Mouse (Mus musculus) natural killer cell, adult 2 months (primary cell): ENCODE results near the gene Ahdc1.

Experiments
- DNase-seq, 2 experiments: peaks; one replicate each; pipeline ENCODE4 v3.0.0; 2022; ENCODE audit warnings: low spot score in 2 of 2

Ahdc1 gene

GRCm38 (mm10) chr4:133011028-133011820, at the start of gene Ahdc1:
TSS of gene Ahdc1 (plus strand) at chr4:133011260.
- peak; percentile 90 for DNase-seq

GRCm38 (mm10) chr4:132961866-132962265, 49.2 kb upstream of the Ahdc1 start:
- DNase-seq, result no peak

GRCm38 (mm10) chr4:132962628-132963027, 48.4 kb upstream of the Ahdc1 start:
- no peak for DNase-seq

- no peak for DNase-seq
Measured at GRCm38 (mm10) chr4:132963436-132963835, 47.6 kb upstream of the Ahdc1 start.

GRCm38 (mm10) chr4:132964064-132964463, 47.0 kb upstream of the Ahdc1 start:
- DNase-seq, result no peak

GRCm38 (mm10) chr4:132964473-132964872, 46.6 kb upstream of the Ahdc1 start:
- no peak for DNase-seq

GRCm38 (mm10) chr4:132968105-132968938, 42.7 kb upstream of the Ahdc1 start:
- no peak for DNase-seq

- peak in 1 of 2 experiments; percentile 29 for DNase-seq
Measured at GRCm38 (mm10) chr4:132971601-132972000, 39.5 kb upstream of the Ahdc1 start.

- DNase-seq, result peak in 1 of 2 experiments; percentile 32
Measured at GRCm38 (mm10) chr4:132972101-132972500, 39.0 kb upstream of the Ahdc1 start.

GRCm38 (mm10) chr4:132972556-132972955, 38.5 kb upstream of the Ahdc1 start:
- DNase-seq, result no peak

- no peak for DNase-seq
Measured at GRCm38 (mm10) chr4:132973186-132973585, 37.9 kb upstream of the Ahdc1 start.

GRCm38 (mm10) chr4:132973814-132974398, 37.2 kb upstream of the Ahdc1 start, which contains the start of gene Fgr:
TSS of gene Fgr (plus strand) at chr4:132974095.
- DNase-seq, result peak in 1 of 2 experiments; percentile 61

- DNase-seq, result no peak
Measured at GRCm38 (mm10) chr4:132974904-132975303, 36.2 kb upstream of the Ahdc1 start.

- no peak for DNase-seq
Measured at GRCm38 (mm10) chr4:132975791-132976190, 35.3 kb upstream of the Ahdc1 start.

GRCm38 (mm10) chr4:132976729-132977128, 34.3 kb upstream of the Ahdc1 start:
- DNase-seq, result peak; percentile 73 to 77

GRCm38 (mm10) chr4:132977597-132977996, 33.5 kb upstream of the Ahdc1 start:
- DNase-seq, result peak; percentile 32 to 44

- DNase-seq, result no peak
Measured at GRCm38 (mm10) chr4:132979186-132979585, 31.9 kb upstream of the Ahdc1 start.

GRCm38 (mm10) chr4:132981621-132982020, 29.4 kb upstream of the Ahdc1 start:
- DNase-seq, result no peak

- no peak for DNase-seq
Measured at GRCm38 (mm10) chr4:132982999-132983398, 28.1 kb upstream of the Ahdc1 start.

- DNase-seq, result no peak
Measured at GRCm38 (mm10) chr4:132983664-132984512, 27.2 kb upstream of the Ahdc1 start.
